Mouse (Mus musculus): ENCODE measurements around the gene Arhgap24. TPM values are rescaled to one million over a fixed set of nuclear protein-coding genes. Genes with fewer than 3 reads are reported as not detected.
A peak's percentile ranks its signal among the peaks of the same experiment; 100 is the strongest.
"Not testable (repeated sequence)": the region's sequence is repeated elsewhere in the genome, so short reads cannot be mapped to it uniquely, and the experiment has no call there.

Gene Arhgap24
- polyA plus RNA-seq, 1 experiment from 2014 or later = 15.0 TPM

GRCm38 (mm10) chr5:102855805-102856204 lies 374.6 kb downstream of the Arhgap24 start:
- ATAC-seq = no peak
- Histone ChIP-seq H3K4me2 (ENCODE audit: low read length) (peak overlapping the region; percentile 43), H3K9ac (ENCODE audit: low read depth, low read length) (no peak overlapping the region), H3K4me3 (ENCODE audit: low read length) (no peak overlapping the region), H3K36me3 (ENCODE audit: control insufficient read depth, insufficient read depth, low read length) (no peaks in the 10 kb centered on the region), H3K9me3 (ENCODE audit: control insufficient read depth, low read length) (no peaks in the 10 kb centered on the region), H3K27me3 (replicated peaks; ENCODE audit: control insufficient read depth, insufficient read depth, low read length) (no peaks in the 10 kb centered on the region), H3K27ac (ENCODE audit: low read depth, low read length) (no peak overlapping the region), H3K4me1 (ENCODE audit: control insufficient read depth, insufficient read depth, low read depth, low read length) (peaks cover 2% of the 10 kb centered on the region)
- 28% methylated on average over 10 of the region's 10 CpGs for WGBS

- H3K4me2 ChIP-seq (ENCODE audit: low read length) = no peak overlapping the region
- H3K9me3 ChIP-seq (ENCODE audit: control insufficient read depth, low read length) = no peaks in the 10 kb centered on the region
- H3K27ac ChIP-seq (ENCODE audit: low read depth, low read length) = no peak overlapping the region
- no peaks in the 10 kb centered on the region for H3K36me3 ChIP-seq (ENCODE audit: control insufficient read depth, insufficient read depth, low read length)
- ATAC-seq = no peak
- no peaks in the 10 kb centered on the region for H3K27me3 ChIP-seq (replicated peaks; ENCODE audit: control insufficient read depth, insufficient read depth, low read length)
- no peak overlapping the region for H3K4me3 ChIP-seq (ENCODE audit: low read length)
- H3K9ac ChIP-seq (ENCODE audit: low read depth, low read length) = no peak overlapping the region
- H3K4me1 ChIP-seq (ENCODE audit: control insufficient read depth, insufficient read depth, low read depth, low read length) = peaks cover 2% of the 10 kb centered on the region
Measured at GRCm38 (mm10) chr5:102858047-102858446, 376.9 kb downstream of the Arhgap24 start.

GRCm38 (mm10) chr5:102859749-102860148 lies 378.6 kb downstream of the Arhgap24 start:
- WGBS = 85% methylated on average over 11 of the region's 11 CpGs
- no peak overlapping the region for H3K27ac ChIP-seq (ENCODE audit: low read depth, low read length)
- H3K9me3 ChIP-seq (ENCODE audit: control insufficient read depth, low read length) = no peaks in the 10 kb centered on the region
- no peaks in the 10 kb centered on the region for H3K36me3 ChIP-seq (ENCODE audit: control insufficient read depth, insufficient read depth, low read length)
- H3K9ac ChIP-seq (ENCODE audit: low read depth, low read length) = no peak overlapping the region
- H3K4me1 ChIP-seq (ENCODE audit: control insufficient read depth, insufficient read depth, low read depth, low read length) = peaks cover 2% of the 10 kb centered on the region
- H3K4me3 ChIP-seq (ENCODE audit: low read length) = no peak overlapping the region
- no peak for ATAC-seq
- no peak overlapping the region for H3K4me2 ChIP-seq (ENCODE audit: low read length)
- no peaks in the 10 kb centered on the region for H3K27me3 ChIP-seq (replicated peaks; ENCODE audit: control insufficient read depth, insufficient read depth, low read length)

GRCm38 (mm10) chr5:102868196-102868595 lies 387.0 kb downstream of the Arhgap24 start:
- H3K9ac ChIP-seq (ENCODE audit: low read depth, low read length) = no peak overlapping the region
- 58% methylated on average over 5 of the region's 5 CpGs for WGBS
- ATAC-seq = no peak

GRCm38 (mm10) chr5:102872996-102873395 lies 391.8 kb downstream of the Arhgap24 start:
- H3K36me3 ChIP-seq (ENCODE audit: control insufficient read depth, insufficient read depth, low read length); H3K9me3 ChIP-seq (ENCODE audit: control insufficient read depth, low read length); H3K4me2 ChIP-seq (ENCODE audit: low read length); H3K27ac ChIP-seq (ENCODE audit: low read depth, low read length); H3K4me3 ChIP-seq (ENCODE audit: low read length); H3K9ac ChIP-seq (ENCODE audit: low read depth, low read length); H3K4me1 ChIP-seq (ENCODE audit: control insufficient read depth, insufficient read depth, low read depth, low read length); H3K27me3 ChIP-seq (replicated peaks; ENCODE audit: control insufficient read depth, insufficient read depth, low read length); ATAC-seq: not testable (repeated sequence)
- WGBS = 88% methylated on average over 8 of the region's 9 CpGs

More at GRCm38 (mm10) chr5:102868196-102868595, 387.0 kb downstream of the Arhgap24 start:
- H3K27me3 ChIP-seq (replicated peaks; ENCODE audit: control insufficient read depth, insufficient read depth, low read length) = no peaks in the 10 kb centered on the region
- no peak overlapping the region for H3K27ac ChIP-seq (ENCODE audit: low read depth, low read length)
- no peak overlapping the region for H3K4me3 ChIP-seq (ENCODE audit: low read length)
- H3K36me3 ChIP-seq (ENCODE audit: control insufficient read depth, insufficient read depth, low read length) = no peaks in the 10 kb centered on the region
- H3K9me3 ChIP-seq (ENCODE audit: control insufficient read depth, low read length) = no peaks in the 10 kb centered on the region
- H3K4me1 ChIP-seq (ENCODE audit: control insufficient read depth, insufficient read depth, low read depth, low read length) = no peaks in the 10 kb centered on the region
- no peak overlapping the region for H3K4me2 ChIP-seq (ENCODE audit: low read length)

- Histone ChIP-seq H3K9me3 (ENCODE audit: control insufficient read depth, low read length) (no peaks in the 10 kb centered on the region), H3K4me1 (ENCODE audit: control insufficient read depth, insufficient read depth, low read depth, low read length) (no peaks in the 10 kb centered on the region), H3K36me3 (ENCODE audit: control insufficient read depth, insufficient read depth, low read length) (no peaks in the 10 kb centered on the region), H3K27me3 (replicated peaks; ENCODE audit: control insufficient read depth, insufficient read depth, low read length) (no peaks in the 10 kb centered on the region), H3K4me2 (ENCODE audit: low read length) (no peak overlapping the region; the same call in 1 of the 2 replicates), H3K27ac (ENCODE audit: low read depth, low read length) (no peak overlapping the region), H3K4me3 (ENCODE audit: low read length) (no peak overlapping the region), H3K9ac (ENCODE audit: low read depth, low read length) (no peak overlapping the region)
- ATAC-seq = peak; percentile 79
- WGBS = 39% methylated on average over 11 of the region's 11 CpGs
Measured at GRCm38 (mm10) chr5:102874605-102875298, 393.6 kb downstream of the Arhgap24 start.

- no peak overlapping the region for H3K9ac ChIP-seq (ENCODE audit: low read depth, low read length)
- ATAC-seq = no peak
- H3K9me3 ChIP-seq (ENCODE audit: control insufficient read depth, low read length) = no peaks in the 10 kb centered on the region
- H3K27ac ChIP-seq (ENCODE audit: low read depth, low read length) = no peak overlapping the region
- 74% methylated on average over 16 of the region's 16 CpGs for WGBS
- H3K27me3 ChIP-seq (replicated peaks; ENCODE audit: control insufficient read depth, insufficient read depth, low read length) = no peaks in the 10 kb centered on the region
- H3K4me2 ChIP-seq (ENCODE audit: low read length) = no peak overlapping the region
- H3K4me1 ChIP-seq (ENCODE audit: control insufficient read depth, insufficient read depth, low read depth, low read length) = no peaks in the 10 kb centered on the region
- no peaks in the 10 kb centered on the region for H3K36me3 ChIP-seq (ENCODE audit: control insufficient read depth, insufficient read depth, low read length)
- H3K4me3 ChIP-seq (ENCODE audit: low read length) = no peak overlapping the region
Measured at GRCm38 (mm10) chr5:102875628-102876027, 394.4 kb downstream of the Arhgap24 start.

- Histone ChIP-seq H3K4me1 (ENCODE audit: control insufficient read depth, insufficient read depth, low read depth, low read length) (no peaks in the 10 kb centered on the region), H3K4me2 (ENCODE audit: low read length) (no peak overlapping the region), H3K4me3 (ENCODE audit: low read length) (no peak overlapping the region), H3K27ac (ENCODE audit: low read depth, low read length) (no peak overlapping the region), H3K9ac (ENCODE audit: low read depth, low read length) (no peak overlapping the region), H3K36me3 (ENCODE audit: control insufficient read depth, insufficient read depth, low read length) (no peaks in the 10 kb centered on the region), H3K27me3 (replicated peaks; ENCODE audit: control insufficient read depth, insufficient read depth, low read length) (no peaks in the 10 kb centered on the region), H3K9me3 (ENCODE audit: control insufficient read depth, low read length) (no peaks in the 10 kb centered on the region)
- 57% methylated on average over 14 of the region's 14 CpGs for WGBS
- peak; percentile 65; the same call in 1 of the 2 replicates for ATAC-seq
Measured at GRCm38 (mm10) chr5:102888482-102889162, 407.4 kb downstream of the Arhgap24 start.

GRCm38 (mm10) chr5:102889163-102889488 lies 407.9 kb downstream of the Arhgap24 start:
- Histone ChIP-seq H3K4me3 (ENCODE audit: low read length) (no peak overlapping the region), H3K4me2 (ENCODE audit: low read length) (no peak overlapping the region), H3K9ac (ENCODE audit: low read depth, low read length) (no peak overlapping the region), H3K27me3 (replicated peaks; ENCODE audit: control insufficient read depth, insufficient read depth, low read length) (no peaks in the 10 kb centered on the region), H3K4me1 (ENCODE audit: control insufficient read depth, insufficient read depth, low read depth, low read length) (no peaks in the 10 kb centered on the region), H3K36me3 (ENCODE audit: control insufficient read depth, insufficient read depth, low read length) (no peaks in the 10 kb centered on the region), H3K9me3 (ENCODE audit: control insufficient read depth, low read length) (no peaks in the 10 kb centered on the region), H3K27ac (ENCODE audit: low read depth, low read length) (no peak overlapping the region)
- WGBS = 90% methylated on average over 2 of the region's 2 CpGs
- ATAC-seq = no peak; the same call in 1 of the 2 replicates
